ENCODE assay signal across 18 mouse cellular contexts in the genomic region with DNA sequence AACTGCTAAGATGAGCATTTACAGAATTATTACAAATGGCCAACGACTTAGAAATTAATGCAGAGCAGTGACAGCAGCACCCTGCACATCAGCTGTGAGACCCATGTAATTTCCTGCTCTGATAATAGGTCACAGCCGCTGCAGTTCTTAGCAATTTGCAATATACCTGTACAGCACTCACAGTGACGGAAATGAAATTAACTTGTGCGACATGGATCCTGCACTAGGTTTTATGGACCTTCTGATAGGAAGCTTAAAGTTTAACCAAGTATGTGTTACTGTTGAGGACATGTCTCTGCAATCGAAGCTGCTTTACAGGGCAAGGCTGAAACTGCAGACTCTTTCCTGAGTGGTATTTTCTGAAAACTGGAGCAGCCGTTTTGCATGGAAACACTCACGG.
"Had no signal": no experiment of that assay in that cellular context is flagged by ENCODE, and none has a peak within 500 bp of the region (broad histone marks: within the 10 kb centered on the region; RNA-seq: fewer than 3 reads in every experiment).

No protein-coding gene starts in this region.

- H3K27ac ChIP-seq: hindbrain, embryonic 15.5 days; limb, embryonic 13.5 days; liver, embryonic 15.5 days; midbrain, embryonic 10.5 days; neural tube, embryonic 12.5 days had no signal

- H3K4me3 ChIP-seq: hindbrain, embryonic 15.5 days; limb, embryonic 13.5 days; liver, embryonic 15.5 days; midbrain, embryonic 10.5 days; myocyte; neural tube, embryonic 12.5 days had no signal

- H3K27me3 ChIP-seq: hindbrain, embryonic 15.5 days; limb, embryonic 13.5 days; liver, embryonic 15.5 days; neural tube, embryonic 12.5 days had no signal

- H3K4me2 ChIP-seq: hindbrain, embryonic 15.5 days; limb, embryonic 13.5 days; liver, embryonic 11.5 days; liver, embryonic 15.5 days; neural tube, embryonic 12.5 days had no signal

- ATAC-seq: lung, postnatal 0 days had no signal

- H3K9me3 ChIP-seq: hindbrain, embryonic 15.5 days; limb, embryonic 13.5 days; liver, embryonic 15.5 days; midbrain, embryonic 10.5 days; neural tube, embryonic 12.5 days had no signal

- H3K36me3 ChIP-seq: hindbrain, embryonic 15.5 days; limb, embryonic 13.5 days; liver, embryonic 15.5 days; midbrain, embryonic 10.5 days; neural tube, embryonic 12.5 days had no signal

- DNase-seq: kidney, adult 11 months; kidney, postnatal 14 days; layer of hippocampus, adult 9-11 months; left cerebral cortex, postnatal 4 days; lung, adult 2 months; lung, postnatal 36 days; right cerebral cortex, adult 18-20 months; right cerebral cortex, postnatal 25 days; thymus, adult 2 months; thymus, postnatal 25 days had no signal

- H3K4me1 ChIP-seq: hindbrain, embryonic 15.5 days; liver, embryonic 15.5 days; midbrain, embryonic 10.5 days; neural tube, embryonic 12.5 days had no signal

- H3K9ac ChIP-seq: hindbrain, embryonic 15.5 days; limb, embryonic 13.5 days; liver, embryonic 15.5 days; neural tube, embryonic 12.5 days had no signal
